Mouse (Mus musculus) lung, postnatal 4 days (tissue): Measurements from ENCODE around the gene Faiml.
A peak's percentile ranks its signal among the peaks of the same experiment; 100 is the strongest.

ENCODE experiments used
- DNase-seq, 2 experiments: peaks; one replicate each; pipeline ENCODE4 v3.0.0; 2021

Gene Faiml

GRCm38 (mm10) chr9:99237139-99237538, at the start of gene Faiml:
Gene Faiml (minus strand): TSS chr9:99237239.
- no peak for DNase-seq

GRCm38 (mm10) chr9:99258891-99259290, 21.9 kb upstream of the Faiml start:
- no peak for DNase-seq

DNA sequence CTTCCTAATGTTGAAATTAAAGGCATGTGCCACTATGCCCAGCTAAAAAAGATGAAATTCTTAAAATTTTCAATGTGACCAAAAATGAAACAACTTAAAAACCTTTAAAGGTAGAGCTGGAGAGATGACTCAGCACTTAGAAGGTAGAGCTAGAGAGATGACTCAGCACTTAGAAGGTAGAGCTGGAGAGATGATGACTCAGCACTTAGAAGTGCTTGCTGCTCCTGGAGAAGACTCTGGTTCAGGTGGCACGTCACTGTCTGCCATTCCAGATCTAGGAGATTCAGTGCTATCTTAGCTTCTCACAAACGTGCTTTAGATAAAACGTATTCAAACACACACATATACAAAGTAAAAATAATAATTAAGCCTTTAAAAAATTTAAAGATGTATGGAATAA, 19.8 kb upstream of the Faiml start:
- DNase-seq: no peak

DNA sequence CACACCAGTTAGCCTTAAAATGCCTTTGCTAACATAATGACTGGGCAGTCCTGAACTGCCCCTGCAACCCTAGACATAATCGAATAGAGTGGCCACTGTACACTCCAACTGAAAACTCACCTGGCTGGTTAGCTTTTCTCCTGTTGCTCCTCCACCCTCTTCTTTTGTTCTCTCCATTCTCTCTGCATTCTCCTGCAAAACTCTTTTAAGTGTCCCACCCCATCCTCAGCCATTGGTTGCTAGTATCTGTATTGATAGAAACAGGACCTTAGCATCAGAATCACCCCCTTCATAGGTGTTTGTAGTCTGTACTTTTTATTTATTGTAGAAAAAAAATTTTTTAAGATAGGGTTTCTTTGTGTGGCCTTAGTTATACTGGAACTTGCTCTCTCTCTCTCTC, 19.2 kb upstream of the Faiml start:
- DNase-seq: no peak

DNA sequence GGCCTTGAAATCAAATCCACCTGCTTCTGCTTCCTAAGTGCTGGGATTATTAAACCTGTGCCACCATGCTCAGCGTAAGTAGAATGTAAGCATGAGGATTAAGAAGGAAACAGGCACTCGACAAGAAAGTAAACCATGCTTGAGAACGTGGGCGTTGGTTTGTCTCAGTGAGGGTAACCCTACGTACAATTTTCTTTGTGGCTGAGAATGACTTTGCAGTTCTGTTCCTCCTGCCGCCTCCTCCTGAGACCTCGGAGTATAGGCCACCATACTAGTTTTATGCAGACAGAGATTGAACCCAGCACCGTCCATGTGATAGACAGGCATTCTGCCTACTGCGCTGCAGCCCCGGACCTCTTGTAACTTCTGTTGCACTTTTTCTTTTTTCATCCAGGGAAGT, 16.8 kb upstream of the Faiml start:
- no peak for DNase-seq

GRCm38 (mm10) chr9:99248906-99249305, 11.9 kb upstream of the Faiml start:
- DNase-seq: no peak

DNA sequence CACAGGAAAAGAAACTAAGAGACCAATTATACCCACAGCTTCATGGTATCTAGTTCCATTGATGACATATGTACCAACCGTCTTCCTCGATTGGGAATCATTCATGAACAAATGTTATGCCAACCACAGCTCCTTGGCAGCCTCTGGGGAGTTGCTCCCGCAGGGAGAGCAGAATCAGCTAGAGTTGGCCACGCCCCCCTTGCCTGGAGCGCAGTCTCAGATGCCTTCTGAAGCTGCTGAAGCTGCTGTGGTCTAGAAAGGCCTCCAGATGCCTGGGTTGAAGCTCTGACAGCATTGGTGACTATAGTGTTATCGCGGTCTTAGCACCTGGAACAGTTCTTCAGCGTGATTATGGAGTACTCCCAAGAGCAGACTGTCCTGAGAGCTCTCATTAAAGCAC, 11.3 kb upstream of the Faiml start:
- no peak for DNase-seq

- DNase-seq: no peak
These were observed 6.9 kb upstream of the Faiml start for GRCm38 (mm10) chr9:99243895-99244293.

DNA sequence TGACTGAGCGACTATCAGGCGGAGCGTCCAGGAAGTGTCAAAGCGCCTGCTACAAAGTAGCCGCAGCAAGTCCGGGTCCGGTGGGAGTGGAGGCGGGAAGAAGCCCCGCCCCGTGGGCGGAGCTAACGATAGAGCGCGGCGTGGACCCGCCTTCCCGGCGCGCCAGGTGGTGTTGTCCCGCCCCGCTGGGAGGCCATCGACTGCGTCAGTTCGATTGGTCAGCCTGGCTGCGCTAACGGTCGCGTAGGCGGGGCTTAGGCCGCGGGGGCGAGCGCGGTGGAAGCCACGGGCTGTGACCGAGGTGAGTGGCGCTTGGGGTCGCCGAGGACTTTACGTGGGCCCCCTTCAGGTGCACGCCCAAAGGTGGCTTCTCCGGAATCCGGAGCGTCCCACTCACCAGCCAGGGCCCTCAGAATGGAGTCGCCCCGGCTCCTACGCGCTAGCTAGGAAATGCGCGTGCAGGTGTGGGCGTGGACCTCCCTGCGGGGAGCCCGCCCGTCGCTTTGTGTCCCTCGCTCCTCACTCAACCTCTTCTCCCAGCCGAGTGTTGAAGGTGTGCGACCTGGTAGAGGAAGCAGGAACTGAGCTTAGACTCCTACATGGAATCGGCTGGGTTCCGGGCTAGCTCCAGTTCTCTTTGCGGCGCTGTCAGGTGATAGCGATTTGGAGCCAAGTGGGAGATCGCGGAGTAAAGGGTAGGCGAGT, 6.3 kb upstream of the Faiml start, which contains the start of gene Cep70:
Gene Cep70 (plus strand): TSS at position 178 of the 705 bp plus-strand sequence.
- peak; percentile 97 for DNase-seq

- DNase-seq: no peak
These were observed 5.6 kb upstream of the Faiml start for GRCm38 (mm10) chr9:99242533-99243189.

GRCm38 (mm10) chr9:99242035-99242434, 5.0 kb upstream of the Faiml start:
- peak; percentile 30 to 69 for DNase-seq

DNA sequence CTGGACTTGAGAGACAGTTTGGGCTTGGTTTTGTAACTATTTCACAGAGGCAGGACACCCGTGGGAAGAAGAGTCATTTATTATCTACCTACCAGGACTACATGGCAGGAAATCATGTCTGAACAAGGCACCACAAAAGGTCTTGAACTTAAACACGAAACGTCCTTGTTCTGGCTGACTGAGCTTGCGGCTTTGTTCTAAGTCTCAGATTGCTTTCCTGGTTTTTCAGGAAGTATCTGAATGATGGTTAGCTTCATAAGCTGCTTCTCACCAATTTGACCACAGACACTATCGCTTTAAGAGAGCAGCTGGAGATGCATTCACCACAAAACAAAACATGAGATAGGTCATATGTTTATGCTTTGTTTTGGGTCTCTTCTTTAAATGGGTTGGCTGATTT, 3.5 kb upstream of the Faiml start:
- DNase-seq: no peak

DNA sequence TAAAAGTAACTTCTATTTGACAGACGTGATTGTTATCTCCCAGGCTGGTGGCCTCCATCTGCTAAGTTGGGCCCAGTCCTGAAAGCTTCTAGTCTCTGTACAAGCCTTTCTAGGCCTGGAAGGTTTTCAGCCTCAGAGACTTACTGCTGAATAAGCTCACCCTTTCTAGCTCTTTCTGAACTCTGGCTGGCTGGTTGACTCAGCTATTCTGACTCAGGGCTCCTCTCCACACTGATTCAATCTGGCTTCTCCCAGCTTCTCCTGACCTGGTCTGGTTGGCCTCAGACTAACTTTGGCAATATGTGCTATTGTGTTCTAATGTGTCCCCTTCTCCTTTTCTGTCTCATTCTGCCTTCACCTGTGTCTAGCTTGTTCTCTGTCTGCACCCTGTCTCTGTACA, 2.2 kb upstream of the Faiml start:
- DNase-seq: no peak

- DNase-seq: no peak
These were observed 1.2 kb upstream of the Faiml start for GRCm38 (mm10) chr9:99238276-99238675.

- DNase-seq: no peak
These were observed 7.6 kb downstream of the Faiml start for GRCm38 (mm10) chr9:99229450-99229849.

GRCm38 (mm10) chr9:99224583-99224982, 12.5 kb downstream of the Faiml start:
- no peak for DNase-seq

DNA sequence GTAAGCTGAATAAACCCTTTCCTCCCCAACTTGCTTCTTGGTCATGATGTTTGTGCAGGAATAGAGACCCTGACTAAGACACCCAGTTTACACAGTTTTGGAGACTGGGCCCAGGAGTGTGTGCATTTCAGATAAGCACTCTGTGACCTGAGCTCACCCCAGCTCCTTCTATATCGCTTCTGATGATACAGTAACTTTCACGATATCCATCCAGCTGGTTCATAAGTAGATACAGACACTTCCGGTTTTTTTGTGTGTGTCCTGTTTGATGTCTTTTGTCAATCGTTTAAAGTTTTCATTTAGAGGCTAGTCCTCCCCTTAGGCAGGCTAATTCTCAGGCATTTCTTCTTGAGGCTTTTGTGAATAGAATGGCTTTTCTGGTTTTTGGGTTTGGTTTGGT, 15.4 kb downstream of the Faiml start:
- no peak for DNase-seq

DNA sequence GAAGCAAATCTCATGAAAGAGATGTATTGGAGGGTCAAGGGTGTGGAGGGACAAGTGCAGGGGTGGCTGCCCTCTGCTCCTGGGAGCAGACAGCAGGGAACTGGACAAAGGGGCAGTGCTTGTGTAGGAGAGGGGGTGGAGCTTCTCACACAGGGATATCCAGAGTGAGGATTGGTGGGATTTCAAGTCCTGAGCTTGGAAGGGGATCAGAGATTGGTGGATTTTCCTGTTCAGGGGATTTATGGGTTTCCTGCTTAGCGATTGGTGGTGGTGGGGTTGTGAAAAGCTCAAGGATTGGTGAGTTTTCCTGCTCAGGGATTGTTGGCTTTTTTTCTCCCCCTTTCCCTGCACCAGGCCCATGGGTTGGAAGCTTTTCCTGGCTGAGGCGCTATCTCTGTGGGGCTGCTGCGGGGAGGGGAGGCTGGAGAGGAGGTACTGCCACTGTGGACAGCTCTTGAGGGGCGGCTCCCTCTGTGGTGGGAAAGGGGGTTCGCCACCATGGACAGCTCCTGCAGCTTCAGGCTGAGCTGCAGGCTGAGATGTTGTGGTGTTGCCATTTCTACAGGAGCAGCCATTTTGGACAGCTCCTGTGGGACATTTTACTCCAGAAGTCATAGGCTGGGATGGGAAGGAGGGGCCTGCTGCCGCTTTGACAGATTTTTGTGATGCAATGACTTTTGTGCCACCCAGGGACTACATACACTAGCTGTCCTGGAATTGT, 18.9 kb downstream of the Faiml start:
- DNase-seq: peak; percentile 71 to 72

- no peak for DNase-seq
These were observed 20.9 kb downstream of the Faiml start for GRCm38 (mm10) chr9:99216182-99216581.

GRCm38 (mm10) chr9:99212643-99213042, 24.4 kb downstream of the Faiml start:
- no peak for DNase-seq

- DNase-seq: peak in 1 of 2 experiments; percentile 24
These were observed 53.9 kb downstream of the Faiml start for GRCm38 (mm10) chr9:99183043-99183670.

GRCm38 (mm10) chr9:99182121-99182520, 54.9 kb downstream of the Faiml start:
- peak in 1 of 2 experiments; percentile 36 for DNase-seq

DNA sequence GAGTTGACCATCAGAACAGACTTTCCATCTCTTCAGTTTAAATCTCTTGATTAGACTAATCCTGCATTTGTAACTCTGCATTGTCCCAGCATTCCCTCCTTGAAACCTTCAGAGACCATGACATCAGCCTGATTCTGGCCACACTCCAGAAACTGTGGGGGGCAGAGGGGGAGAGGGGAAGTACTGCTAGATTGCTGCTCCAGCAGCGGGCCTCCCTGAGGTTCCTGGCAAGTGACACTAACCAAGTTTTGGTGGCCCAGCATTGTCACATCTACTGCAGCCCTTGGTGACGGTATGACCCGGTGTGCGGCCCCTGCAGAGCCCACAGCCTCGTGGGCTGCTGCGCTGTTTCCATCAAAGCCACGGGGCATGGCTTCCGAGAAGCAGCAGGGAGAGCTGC, 56.8 kb downstream of the Faiml start:
- DNase-seq: no peak
